Mouse (Mus musculus): ENCODE results near the gene Maml1.

Maml1 gene

GRCm38 (mm10) chr11:50219833-50220232 is 72.3 kb downstream of the Maml1 start:
- DNase-seq: no peak

GRCm38 (mm10) chr11:50217811-50218210 is 74.3 kb downstream of the Maml1 start:
- no peak for DNase-seq

- no peak for DNase-seq
Measured at GRCm38 (mm10) chr11:50216724-50217366, 75.3 kb downstream of the Maml1 start.

- DNase-seq: no peak
Measured at GRCm38 (mm10) chr11:50215633-50216032, 76.5 kb downstream of the Maml1 start.

GRCm38 (mm10) chr11:50214631-50215030 is 77.5 kb downstream of the Maml1 start:
- DNase-seq: no peak

- no peak for DNase-seq
Measured at GRCm38 (mm10) chr11:50212848-50213758, 79.0 kb downstream of the Maml1 start.

- no peak for DNase-seq
Measured at GRCm38 (mm10) chr11:50212060-50212739, 79.9 kb downstream of the Maml1 start.

GRCm38 (mm10) chr11:50211322-50212059 is 80.6 kb downstream of the Maml1 start:
- DNase-seq: no peak

- peak; percentile 86 for DNase-seq
Measured at GRCm38 (mm10) chr11:50210505-50211151, 81.5 kb downstream of the Maml1 start, which contains the start of the genes Sqstm1 and Mgat4b. Sqstm1 (minus strand) TSS chr11:50210827. Mgat4b (plus strand) TSS chr11:50210890.

GRCm38 (mm10) chr11:50210101-50210504 is 82.0 kb downstream of the Maml1 start:
- DNase-seq: peak; percentile 89

- DNase-seq: no peak
Measured at GRCm38 (mm10) chr11:50208039-50208438, 84.1 kb downstream of the Maml1 start.

GRCm38 (mm10) chr11:50207344-50207743 is 84.8 kb downstream of the Maml1 start:
- no peak for DNase-seq

GRCm38 (mm10) chr11:50206037-50206436 is 86.1 kb downstream of the Maml1 start:
- no peak for DNase-seq
